Mouse (Mus musculus) testis, adult 2 months (tissue): ENCODE results near the gene Itfg2. TPM values are rescaled to one million over a fixed set of nuclear protein-coding genes. Genes with fewer than 3 reads are reported as not detected.

ENCODE experiments used
- H3K27ac ChIP-seq: fragments of 200-500 bp; 2 replicates; pipeline ENCODE4 v1.5.1; 2012; ENCODE audit warnings: low read depth, low read length; ENCODE audit not compliant: control insufficient read depth, insufficient read depth
- H3K27me3 ChIP-seq: fragments of 200-500 bp; 2 replicates; pipeline ENCODE4 v1.6.1; 2012; ENCODE audit warnings: mild to moderate bottlenecking, low read length, moderate library complexity; ENCODE audit not compliant: control insufficient read depth, insufficient read depth
- H3K36me3 ChIP-seq: fragments of 200-500 bp; 2 replicates; pipeline ENCODE4 v1.6.1; 2012; ENCODE audit warnings: mild to moderate bottlenecking, low read length; ENCODE audit not compliant: control insufficient read depth, insufficient read depth
- H3K4me1 ChIP-seq: fragments of 200-500 bp; 2 replicates; pipeline ENCODE4 v1.6.1; 2012; ENCODE audit warnings: low read length; ENCODE audit not compliant: control insufficient read depth, insufficient read depth
- H3K4me3 ChIP-seq: fragments of 200-500 bp; 2 replicates; pipeline ENCODE4 v1.5.1; 2012; ENCODE audit warnings: low read depth, mild to moderate bottlenecking, low read length, moderate library complexity, mixed read lengths; ENCODE audit not compliant: control insufficient read depth
- CTCF ChIP-seq: fragments of 200-500 bp; IDR thresholded peaks from 2 replicates; pipeline ENCODE4 v1.5.1; 2012; ENCODE audit warnings: low read depth, mild to moderate bottlenecking, inconsistent platforms, low read length, moderate library complexity; ENCODE audit not compliant: control insufficient read depth, insufficient read depth, insufficient replicate concordance
- POLR2A ChIP-seq: fragments of 200-500 bp; IDR thresholded peaks from 2 replicates; pipeline ENCODE4 v1.6.1; 2012; ENCODE audit warnings: low read depth, mild to moderate bottlenecking, inconsistent platforms, low read length, moderate library complexity; ENCODE audit not compliant: control insufficient read depth
- polyA plus RNA-seq: library from polyadenylated mRNA; depleted of rRNA; stranded (reverse); fragments of >200 nt; gene quantifications from 2 replicates; pipeline ENCODE4 v1.2.3, GENCODE M21; 2012; rRNA removed

Gene Itfg2
- 13.8 and 15.7 TPM in 2 replicates for polyA plus RNA-seq

- Histone ChIP-seq H3K4me3 (peak within 1 kb of the TSS; percentile 92), H3K27me3 (no peaks in the 10 kb centered on the region), H3K27ac (peak within 1 kb of the TSS; percentile 97), H3K4me1 (peaks cover 6% of the 10 kb centered on the region), H3K36me3 (no peaks in the 10 kb centered on the region)
- peak; percentile 97 for TF ChIP-seq POLR2A
- no peak for TF ChIP-seq CTCF
These were observed at the start of gene Itfg2 for GRCm38 (mm10) chr6:128424269-128425019. Gene Itfg2, minus strand, starts transcription at chr6:128424931.

- Histone ChIP-seq H3K4me3 (no peak overlapping the region), H3K27me3 (no peaks in the 10 kb centered on the region), H3K36me3 (no peaks in the 10 kb centered on the region), H3K4me1 (peaks cover 5% of the 10 kb centered on the region), H3K27ac (no peak overlapping the region)
- TF ChIP-seq POLR2A (no peak), CTCF (no peak)
These were observed 49.4 kb upstream of the Itfg2 start for GRCm38 (mm10) chr6:128474112-128474511.

- no peak overlapping the region for H3K4me3 ChIP-seq
- no peaks in the 10 kb centered on the region for H3K27me3 ChIP-seq
- TF ChIP-seq POLR2A (no peak), CTCF (0 out of 2 replicates have a peak, but pooled peaks have one; percentile 11)
- H3K36me3 ChIP-seq, result no peaks in the 10 kb centered on the region
- no peak overlapping the region; the same call in 1 of the 2 replicates for H3K27ac ChIP-seq
- no peaks in the 10 kb centered on the region for H3K4me1 ChIP-seq
These were observed 44.7 kb upstream of the Itfg2 start for GRCm38 (mm10) chr6:128469451-128469850.

- no peak overlapping the region for H3K4me3 ChIP-seq
- H3K27ac ChIP-seq, result no peak overlapping the region
- TF ChIP-seq POLR2A (no peak), CTCF (no peak)
- no peaks in the 10 kb centered on the region for H3K27me3 ChIP-seq
- no peaks in the 10 kb centered on the region for H3K36me3 ChIP-seq
- no peaks in the 10 kb centered on the region for H3K4me1 ChIP-seq
These were observed 42.6 kb upstream of the Itfg2 start for GRCm38 (mm10) chr6:128467298-128467697.

- Histone ChIP-seq H3K4me1 (no peaks in the 10 kb centered on the region), H3K36me3 (no peaks in the 10 kb centered on the region), H3K4me3 (no peak overlapping the region), H3K27ac (no peak overlapping the region), H3K27me3 (no peaks in the 10 kb centered on the region)
- TF ChIP-seq CTCF (no peak), POLR2A (no peak)
These were observed 41.8 kb upstream of the Itfg2 start for GRCm38 (mm10) chr6:128466563-128466962.

GRCm38 (mm10) chr6:128466043-128466442 is 41.3 kb upstream of the Itfg2 start:
- no peak overlapping the region for H3K27ac ChIP-seq
- TF ChIP-seq POLR2A (no peak), CTCF (no peak)
- H3K4me1 ChIP-seq, result no peaks in the 10 kb centered on the region
- H3K4me3 ChIP-seq, result no peak overlapping the region
- no peaks in the 10 kb centered on the region for H3K36me3 ChIP-seq
- H3K27me3 ChIP-seq, result no peaks in the 10 kb centered on the region

- Histone ChIP-seq H3K27me3 (no peaks in the 10 kb centered on the region), H3K27ac (no peak overlapping the region), H3K4me1 (no peaks in the 10 kb centered on the region), H3K4me3 (no peak overlapping the region), H3K36me3 (no peaks in the 10 kb centered on the region)
- TF ChIP-seq POLR2A, result no peak
These were observed 40.3 kb upstream of the Itfg2 start for GRCm38 (mm10) chr6:128464996-128465395.

GRCm38 (mm10) chr6:128461606-128462005 is 36.9 kb upstream of the Itfg2 start:
- H3K36me3 ChIP-seq, result no peaks in the 10 kb centered on the region
- no peaks in the 10 kb centered on the region for H3K27me3 ChIP-seq
- TF ChIP-seq CTCF (no peak), POLR2A (no peak)
- peaks cover 2% of the 10 kb centered on the region; the same call in 1 of the 2 replicates for H3K4me1 ChIP-seq
- no peak overlapping the region for H3K4me3 ChIP-seq
- H3K27ac ChIP-seq, result no peak overlapping the region
